Mouse (Mus musculus): ENCODE results near the gene Sf3a2. TPM values are rescaled to one million over a fixed set of nuclear protein-coding genes. Genes with fewer than 3 reads are reported as not detected.

Gene Sf3a2
- 63.3 and 66.8 TPM in 2 replicates for polyA plus RNA-seq (2014; fragmentation: Nextera tagmentation; extraction: Ambion mirVana)

- Histone ChIP-seq H3K9ac (replicated peaks; ENCODE audit: low read depth, low read length) (peak within 1 kb of the TSS; percentile 95), H3K27me3 (ENCODE audit: control insufficient read depth, insufficient read depth, low read length) (no peaks in the 10 kb centered on the region), H3K9me3 (ENCODE audit: control insufficient read depth, low read length) (no peaks in the 10 kb centered on the region), H3K4me2 (ENCODE audit: low read depth, low read length) (peak within 1 kb of the TSS; percentile 91), H3K36me3 (ENCODE audit: control insufficient read depth, insufficient read depth, low read length) (peaks cover 50% of the 10 kb centered on the region), H3K4me1 (ENCODE audit: control insufficient read depth, insufficient read depth, low read length) (peaks cover 24% of the 10 kb centered on the region), H3K4me3 (ENCODE audit: low read depth, low read length) (peak within 1 kb of the TSS; percentile 94), H3K27ac (ENCODE audit: low read depth, low read length) (peak within 1 kb of the TSS; percentile 97)
- peak; percentile 93 for ATAC-seq (ENCODE audit: low read depth)
- WGBS = under 1% methylated on average over 100 of the region's 104 CpGs
Observed at GRCm38 (mm10) chr10:80798150-80799006, at the start of gene Sf3a2, which contains the start of gene Plekhj1. Sf3a2 (plus strand) TSS chr10:80798198. Plekhj1 (minus strand) TSS chr10:80798626.

GRCm38 (mm10) chr10:80748609-80749008 is 49.4 kb upstream of the Sf3a2 start:
- Histone ChIP-seq H3K36me3 (ENCODE audit: control insufficient read depth, insufficient read depth, low read length) (no peaks in the 10 kb centered on the region), H3K9ac (replicated peaks; ENCODE audit: low read depth, low read length) (no peak overlapping the region), H3K4me2 (ENCODE audit: low read depth, low read length) (no peak overlapping the region), H3K9me3 (ENCODE audit: control insufficient read depth, low read length) (no peaks in the 10 kb centered on the region), H3K27ac (ENCODE audit: low read depth, low read length) (no peak overlapping the region), H3K27me3 (ENCODE audit: control insufficient read depth, insufficient read depth, low read length) (no peaks in the 10 kb centered on the region), H3K4me1 (ENCODE audit: control insufficient read depth, insufficient read depth, low read length) (no peaks in the 10 kb centered on the region), H3K4me3 (ENCODE audit: low read depth, low read length) (no peak overlapping the region)
- ATAC-seq (ENCODE audit: low read depth) = no peak
- WGBS = 16% methylated on average over 6 of the region's 6 CpGs

- 17% methylated on average over 16 of the region's 16 CpGs for WGBS
Observed at GRCm38 (mm10) chr10:80751188-80751832, 46.7 kb upstream of the Sf3a2 start.

GRCm38 (mm10) chr10:80752079-80752625 is 45.8 kb upstream of the Sf3a2 start:
- 4% methylated on average over 6 of the region's 6 CpGs for WGBS
- H3K27ac ChIP-seq (ENCODE audit: low read depth, low read length) = no peak overlapping the region

More at GRCm38 (mm10) chr10:80751188-80751832, 46.7 kb upstream of the Sf3a2 start:
- Histone ChIP-seq H3K4me2 (ENCODE audit: low read depth, low read length) (peak overlapping the region; percentile 29; the same call in 1 of the 2 replicates), H3K9me3 (ENCODE audit: control insufficient read depth, low read length) (no peaks in the 10 kb centered on the region), H3K36me3 (ENCODE audit: control insufficient read depth, insufficient read depth, low read length) (no peaks in the 10 kb centered on the region), H3K4me3 (ENCODE audit: low read depth, low read length) (no peak overlapping the region), H3K27ac (ENCODE audit: low read depth, low read length) (no peak overlapping the region), H3K4me1 (ENCODE audit: control insufficient read depth, insufficient read depth, low read length) (peaks cover 8% of the 10 kb centered on the region), H3K9ac (replicated peaks; ENCODE audit: low read depth, low read length) (0 out of 2 replicates have a peak overlapping the region, but pooled peaks have one; percentile 21), H3K27me3 (ENCODE audit: control insufficient read depth, insufficient read depth, low read length) (no peaks in the 10 kb centered on the region)
- ATAC-seq (ENCODE audit: low read depth) = no peak

GRCm38 (mm10) chr10:80754594-80755290 is 43.3 kb upstream of the Sf3a2 start, which contains the start of gene Dot1l:
Dot1l (plus strand) TSS chr10:80755206.
- peak within 1 kb of the TSS; percentile 89 for H3K27ac ChIP-seq (ENCODE audit: low read depth, low read length)
- 1% methylated on average over 41 of the region's 57 CpGs for WGBS
- peaks cover 27% of the 10 kb centered on the region for H3K4me1 ChIP-seq (ENCODE audit: control insufficient read depth, insufficient read depth, low read length)
- peak within 1 kb of the TSS; percentile 95 for H3K4me3 ChIP-seq (ENCODE audit: low read depth, low read length)
- H3K36me3 ChIP-seq (ENCODE audit: control insufficient read depth, insufficient read depth, low read length) = no peaks in the 10 kb centered on the region
- peak; percentile 90 for ATAC-seq (ENCODE audit: low read depth)
- H3K27me3 ChIP-seq (ENCODE audit: control insufficient read depth, insufficient read depth, low read length) = no peaks in the 10 kb centered on the region
- peak within 1 kb of the TSS; percentile 97 for H3K9ac ChIP-seq (replicated peaks; ENCODE audit: low read depth, low read length)
- peak within 1 kb of the TSS; percentile 89 for H3K4me2 ChIP-seq (ENCODE audit: low read depth, low read length)
- no peaks in the 10 kb centered on the region for H3K9me3 ChIP-seq (ENCODE audit: control insufficient read depth, low read length)

More at GRCm38 (mm10) chr10:80752079-80752625, 45.8 kb upstream of the Sf3a2 start:
- Histone ChIP-seq H3K9me3 (ENCODE audit: control insufficient read depth, low read length) (no peaks in the 10 kb centered on the region), H3K4me2 (ENCODE audit: low read depth, low read length) (peak overlapping the region; percentile 29; the same call in 1 of the 2 replicates), H3K27me3 (ENCODE audit: control insufficient read depth, insufficient read depth, low read length) (no peaks in the 10 kb centered on the region), H3K4me3 (ENCODE audit: low read depth, low read length) (no peak overlapping the region), H3K36me3 (ENCODE audit: control insufficient read depth, insufficient read depth, low read length) (no peaks in the 10 kb centered on the region), H3K9ac (replicated peaks; ENCODE audit: low read depth, low read length) (no peak overlapping the region), H3K4me1 (ENCODE audit: control insufficient read depth, insufficient read depth, low read length) (peaks cover 14% of the 10 kb centered on the region)
- peak; percentile 38; the same call in 1 of the 2 replicates for ATAC-seq (ENCODE audit: low read depth)

- peak; percentile 4; the same call in 1 of the 2 replicates for ATAC-seq (ENCODE audit: low read depth)
- H3K4me2 ChIP-seq (ENCODE audit: low read depth, low read length) = peak overlapping the region; percentile 89
- peak overlapping the region; percentile 97 for H3K9ac ChIP-seq (replicated peaks; ENCODE audit: low read depth, low read length)
- H3K9me3 ChIP-seq (ENCODE audit: control insufficient read depth, low read length) = no peaks in the 10 kb centered on the region
- H3K4me1 ChIP-seq (ENCODE audit: control insufficient read depth, insufficient read depth, low read length) = peaks cover 27% of the 10 kb centered on the region
- peak overlapping the region; percentile 95 for H3K4me3 ChIP-seq (ENCODE audit: low read depth, low read length)
- WGBS = under 1% methylated on average over 70 of the region's 75 CpGs
- H3K27ac ChIP-seq (ENCODE audit: low read depth, low read length) = peak overlapping the region; percentile 89
- no peaks in the 10 kb centered on the region for H3K27me3 ChIP-seq (ENCODE audit: control insufficient read depth, insufficient read depth, low read length)
- H3K36me3 ChIP-seq (ENCODE audit: control insufficient read depth, insufficient read depth, low read length) = no peaks in the 10 kb centered on the region
Observed at GRCm38 (mm10) chr10:80755291-80756015, 42.5 kb upstream of the Sf3a2 start.

GRCm38 (mm10) chr10:80756099-80756498 is 41.9 kb upstream of the Sf3a2 start:
- Histone ChIP-seq H3K4me3 (ENCODE audit: low read depth, low read length) (peak overlapping the region; percentile 95), H3K9ac (replicated peaks; ENCODE audit: low read depth, low read length) (peak overlapping the region; percentile 97), H3K27ac (ENCODE audit: low read depth, low read length) (no peak overlapping the region), H3K27me3 (ENCODE audit: control insufficient read depth, insufficient read depth, low read length) (no peaks in the 10 kb centered on the region), H3K4me1 (ENCODE audit: control insufficient read depth, insufficient read depth, low read length) (peaks cover 31% of the 10 kb centered on the region), H3K9me3 (ENCODE audit: control insufficient read depth, low read length) (no peaks in the 10 kb centered on the region), H3K4me2 (ENCODE audit: low read depth, low read length) (peak overlapping the region; percentile 89), H3K36me3 (ENCODE audit: control insufficient read depth, insufficient read depth, low read length) (no peaks in the 10 kb centered on the region)
- WGBS = 37% methylated on average over 3 of the region's 3 CpGs
- ATAC-seq (ENCODE audit: low read depth) = no peak

GRCm38 (mm10) chr10:80756509-80756908 is 41.5 kb upstream of the Sf3a2 start:
- no peaks in the 10 kb centered on the region for H3K9me3 ChIP-seq (ENCODE audit: control insufficient read depth, low read length)
- no peak for ATAC-seq (ENCODE audit: low read depth)
- peak overlapping the region; percentile 97; the same call in 1 of the 2 replicates for H3K9ac ChIP-seq (replicated peaks; ENCODE audit: low read depth, low read length)
- peak overlapping the region; percentile 89 for H3K4me2 ChIP-seq (ENCODE audit: low read depth, low read length)
- peaks cover 31% of the 10 kb centered on the region for H3K4me1 ChIP-seq (ENCODE audit: control insufficient read depth, insufficient read depth, low read length)
- H3K4me3 ChIP-seq (ENCODE audit: low read depth, low read length) = peak overlapping the region; percentile 95
- WGBS = 75% methylated on average over 2 of the region's 2 CpGs
- no peaks in the 10 kb centered on the region for H3K27me3 ChIP-seq (ENCODE audit: control insufficient read depth, insufficient read depth, low read length)
- H3K27ac ChIP-seq (ENCODE audit: low read depth, low read length) = no peak overlapping the region
- H3K36me3 ChIP-seq (ENCODE audit: control insufficient read depth, insufficient read depth, low read length) = no peaks in the 10 kb centered on the region

Measured in neural tube, embryonic 14.5 days (tissue).